ENCODE assay signal across 22 mouse cellular contexts in the genomic region with DNA sequence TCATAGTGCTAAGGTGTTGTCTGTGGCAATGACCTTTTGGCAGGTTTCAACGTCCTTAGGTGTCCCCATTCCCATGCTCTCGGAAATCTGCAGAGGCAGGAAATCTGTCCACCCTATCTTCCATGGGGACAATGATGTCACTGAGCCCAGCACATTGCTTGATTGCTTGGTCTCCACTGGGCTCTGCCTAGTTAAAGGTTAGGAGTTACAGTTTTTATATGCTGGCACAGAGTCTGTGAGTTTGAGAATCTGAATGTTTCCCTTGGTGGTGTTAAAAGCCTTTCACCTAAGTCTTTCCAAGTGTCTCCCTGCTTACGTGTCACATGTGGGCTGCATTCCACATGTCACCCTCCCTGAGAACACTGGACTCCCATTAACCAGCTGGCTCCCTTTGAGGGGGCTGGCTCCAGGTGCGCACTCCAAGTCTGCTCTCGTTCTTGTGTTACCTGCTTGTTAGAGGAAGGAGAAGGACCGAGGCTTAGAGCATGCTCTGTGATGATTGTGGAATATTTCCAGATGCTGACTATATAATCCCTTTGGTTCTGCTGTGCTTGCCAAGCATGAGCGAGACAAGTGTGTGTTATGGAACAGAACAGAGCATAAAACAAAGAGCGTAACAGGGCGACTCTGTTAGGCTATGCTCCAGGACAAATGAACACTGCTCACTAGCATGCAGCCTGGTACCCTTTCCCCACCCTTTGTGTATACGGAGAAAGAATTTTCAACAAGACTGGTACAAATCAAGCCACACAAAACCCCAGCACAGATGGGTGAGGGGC.
DNase-seq lines count a peak whose midpoint lies in the region; ATAC-seq and TF ChIP-seq lines count a peak whose summit lies in the region.
"Had no signal": no experiment of that assay in that cellular context is flagged by ENCODE, and none has a peak within 500 bp of the region (broad histone marks: within the 10 kb centered on the region; RNA-seq: fewer than 3 reads in every experiment).

No protein-coding gene starts in this region.

- H3K27me3 ChIP-seq in forebrain, postnatal 0 days (ENCODE audit: insufficient read depth, low read length), result no peaks in the 10 kb centered on the region; the same call in 1 of the 2 replicates
- H3K27me3 ChIP-seq in forebrain, embryonic 11.5 days (ENCODE audit: control insufficient read depth, insufficient read depth, low read length), result no peaks in the 10 kb centered on the region
- no peaks in the 10 kb centered on the region for H3K27me3 ChIP-seq in midbrain, postnatal 0 days (ENCODE audit: insufficient read depth, low read length)
- no peaks in the 10 kb centered on the region for H3K27me3 ChIP-seq in midbrain, embryonic 13.5 days
- H3K27me3 ChIP-seq: liver, embryonic 13.5 days; neural tube, embryonic 15.5 days; stomach, embryonic 15.5 days had no signal

- no peak for ATAC-seq in forebrain, postnatal 0 days
- ATAC-seq in forebrain, embryonic 11.5 days (replicated peaks; ENCODE audit: low FRiP score), result no peak
- no peak for ATAC-seq in midbrain, postnatal 0 days (ENCODE audit: low FRiP score)
- no peak for ATAC-seq in midbrain, embryonic 13.5 days
- ATAC-seq: activated CD4-positive, CD25-positive, alpha-beta regulatory T cell, adult 4 months; inflammation-experienced regulatory T-cells, adult 6 months had no signal

- H3K4me2 ChIP-seq in forebrain, postnatal 0 days (ENCODE audit: low read depth), result no peak overlapping the region
- no peak overlapping the region for H3K4me2 ChIP-seq in forebrain, embryonic 11.5 days (ENCODE audit: low read depth, low read length, severe bottlenecking)
- H3K4me2 ChIP-seq in midbrain, postnatal 0 days (ENCODE audit: low read depth, low read length, poor library complexity, severe bottlenecking), result no peak overlapping the region
- H3K4me2 ChIP-seq in midbrain, embryonic 13.5 days (replicated peaks), result no peak overlapping the region
- H3K4me2 ChIP-seq: liver, embryonic 13.5 days; lung, embryonic 14.5 days; neural tube, embryonic 15.5 days; stomach, embryonic 15.5 days had no signal

- 62% methylated on average over 10 of the region's 10 CpGs for WGBS in forebrain, postnatal 0 days
- 88% methylated on average over 10 of the region's 10 CpGs for WGBS in forebrain, embryonic 11.5 days
- WGBS in midbrain, postnatal 0 days, result 61% methylated on average over 10 of the region's 10 CpGs
- WGBS in midbrain, embryonic 13.5 days, result 87% methylated on average over 10 of the region's 10 CpGs

- H3K9me3 ChIP-seq in forebrain, postnatal 0 days (ENCODE audit: low read length), result no peaks in the 10 kb centered on the region
- no peaks in the 10 kb centered on the region for H3K9me3 ChIP-seq in forebrain, embryonic 11.5 days (ENCODE audit: control insufficient read depth, low read length)
- no peaks in the 10 kb centered on the region for H3K9me3 ChIP-seq in midbrain, postnatal 0 days (ENCODE audit: low read length)
- no peaks in the 10 kb centered on the region for H3K9me3 ChIP-seq in midbrain, embryonic 13.5 days
- H3K9me3 ChIP-seq: liver, embryonic 13.5 days; neural tube, embryonic 15.5 days; stomach, embryonic 15.5 days had no signal

- no peak overlapping the region for H3K9ac ChIP-seq in forebrain, postnatal 0 days
- H3K9ac ChIP-seq in forebrain, embryonic 11.5 days (ENCODE audit: low read length), result no peak overlapping the region
- H3K9ac ChIP-seq in midbrain, postnatal 0 days (replicated peaks; ENCODE audit: low read length, poor library complexity, severe bottlenecking), result no peak overlapping the region
- H3K9ac ChIP-seq in midbrain, embryonic 13.5 days (replicated peaks), result no peak overlapping the region
- H3K9ac ChIP-seq: liver, embryonic 13.5 days; lung, embryonic 14.5 days; neural tube, embryonic 15.5 days; stomach, embryonic 15.5 days had no signal

- H3K4me1 ChIP-seq in forebrain, postnatal 0 days (ENCODE audit: insufficient read depth), result 0 out of 2 replicates have a peak, but pooled peaks cover 3% of the 10 kb centered on the region
- H3K4me1 ChIP-seq in forebrain, embryonic 11.5 days (replicated peaks; ENCODE audit: control insufficient read depth, insufficient read depth, low read length), result no peaks in the 10 kb centered on the region
- no peaks in the 10 kb centered on the region for H3K4me1 ChIP-seq in midbrain, postnatal 0 days (ENCODE audit: insufficient read depth, low read length)
- H3K4me1 ChIP-seq in midbrain, embryonic 13.5 days (replicated peaks), result no peaks in the 10 kb centered on the region; the same call in 1 of the 2 replicates
- H3K4me1 ChIP-seq: liver, embryonic 13.5 days; stomach, embryonic 15.5 days had no signal

- H3K36me3 ChIP-seq in forebrain, postnatal 0 days (ENCODE audit: insufficient read depth), result no peaks in the 10 kb centered on the region
- no peaks in the 10 kb centered on the region for H3K36me3 ChIP-seq in forebrain, embryonic 11.5 days (ENCODE audit: control insufficient read depth, insufficient read depth, low read length)
- H3K36me3 ChIP-seq in midbrain, postnatal 0 days (ENCODE audit: insufficient read depth, low read length), result no peaks in the 10 kb centered on the region
- no peaks in the 10 kb centered on the region for H3K36me3 ChIP-seq in midbrain, embryonic 13.5 days
- H3K36me3 ChIP-seq: G1E; liver, embryonic 13.5 days; neural tube, embryonic 15.5 days; stomach, embryonic 15.5 days had no signal

- TF ChIP-seq CTCF in forebrain, postnatal 0 days (IDR thresholded peaks at IDR 0.05; ENCODE audit: low read depth), result no peak
- no peak for TF ChIP-seq CTCF in midbrain, postnatal 0 days (IDR thresholded peaks at IDR 0.05)

- peak; percentile 14 for DNase-seq in forebrain, postnatal 0 days
- DNase-seq in forebrain, embryonic 11.5 days (ENCODE audit: low spot score), result no peak
- DNase-seq in layer of hippocampus, adult 9-11 months, result peak; percentile 4
- no peak for DNase-seq in layer of hippocampus, postnatal 25 days (ENCODE audit: extremely low spot score in 1 of 2, low spot score in 1 of 2)
- peak; percentile 35 for DNase-seq in midbrain, postnatal 0 days (ENCODE audit: low spot score)
- peak; percentile 6 for DNase-seq in skeletal muscle tissue, adult 2 months (ENCODE audit: low read depth, low spot score)
- DNase-seq in natural killer cell, adult 2 months (ENCODE audit: low spot score in 2 of 2), result no peak
- DNase-seq: adrenal gland, postnatal 36 days; cerebellum, adult 2 months; cerebellum, postnatal 36 days; kidney, adult 2 months; kidney, postnatal 14 days; liver, embryonic 13.5 days; lung, embryonic 14.5 days; lung, postnatal 4 days had no signal

- H3K4me3 ChIP-seq in forebrain, postnatal 0 days (ENCODE audit: low read depth, low read length), result no peak overlapping the region
- no peak overlapping the region for H3K4me3 ChIP-seq in forebrain, embryonic 11.5 days (ENCODE audit: low read depth, low read length)
- no peak overlapping the region for H3K4me3 ChIP-seq in midbrain, postnatal 0 days (ENCODE audit: low read depth, low read length)
- H3K4me3 ChIP-seq in midbrain, embryonic 13.5 days (replicated peaks), result no peak overlapping the region
- H3K4me3 ChIP-seq: liver, embryonic 13.5 days; myocyte; neural tube, embryonic 15.5 days; stomach, embryonic 15.5 days had no signal

- H3K27ac ChIP-seq in forebrain, postnatal 0 days (ENCODE audit: low read depth, low read length), result no peak overlapping the region
- no peak overlapping the region for H3K27ac ChIP-seq in forebrain, embryonic 11.5 days (ENCODE audit: low read depth, low read length)
- no peak overlapping the region for H3K27ac ChIP-seq in midbrain, postnatal 0 days (ENCODE audit: low read depth, low read length)
- no peak overlapping the region for H3K27ac ChIP-seq in midbrain, embryonic 13.5 days
- H3K27ac ChIP-seq: liver, embryonic 13.5 days; neural tube, embryonic 15.5 days; stomach, embryonic 15.5 days had no signal

Comparison
In these comparisons a context has a peak if more than half of its experiments do, and no peak if none do; other contexts are left out.
1. DNase-seq: peak in forebrain, postnatal 0 days (single experiment), layer of hippocampus, adult 9-11 months (single experiment), midbrain, postnatal 0 days (single experiment) and skeletal muscle tissue, adult 2 months (single experiment); none in forebrain, embryonic 11.5 days (single experiment), layer of hippocampus, postnatal 25 days (0 of 2) and natural killer cell, adult 2 months (0 of 2).